Mouse (Mus musculus) layer of hippocampus, adult 11-12 months (tissue): ENCODE data around the gene Klf14.

ENCODE experiments used
- DNase-seq: peaks from one replicate; pipeline ENCODE4 v3.0.0; 2022; ENCODE audit warnings: low spot score

The Klf14 gene

DNA sequence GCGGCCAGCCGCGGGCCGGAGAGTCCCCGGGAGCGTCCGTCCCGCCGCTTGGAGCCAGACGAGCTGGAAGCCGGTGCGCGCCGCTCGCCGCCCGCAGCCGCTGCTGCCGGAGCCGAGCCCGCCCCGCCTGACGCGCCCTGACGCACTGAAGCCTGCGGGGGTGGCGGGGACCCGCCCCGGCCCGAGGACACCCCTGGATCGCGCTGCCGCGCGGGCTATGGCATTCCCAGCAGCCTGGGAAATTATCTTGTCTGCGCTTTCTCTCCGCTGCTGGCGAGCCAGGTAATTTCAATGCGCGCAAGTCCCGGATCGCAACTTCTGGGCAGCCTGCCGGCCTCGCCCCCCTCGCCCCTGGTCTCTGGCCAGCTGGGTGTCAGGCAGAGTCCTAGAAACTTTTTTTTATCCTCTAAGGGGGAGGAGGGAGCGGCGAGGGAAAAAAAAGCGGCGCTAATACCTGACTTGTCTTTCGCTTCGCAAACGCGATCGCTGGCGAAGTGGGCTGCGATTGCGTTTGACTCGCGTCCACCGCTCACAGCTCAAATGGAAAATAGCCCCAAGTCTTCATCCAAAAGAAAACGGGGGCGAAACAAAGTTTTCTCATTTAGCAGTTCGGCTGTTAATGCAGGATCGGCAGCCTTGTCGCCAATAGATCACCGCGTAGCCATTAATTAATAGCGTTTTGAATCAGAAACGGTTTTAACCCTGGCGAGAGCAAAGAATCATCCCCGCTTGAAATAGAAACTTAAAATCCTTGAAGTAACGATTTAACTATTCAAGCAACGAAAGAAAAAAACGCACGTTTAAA is at the start of gene Klf14:
Gene Klf14 (minus strand): TSS at position 343 of the 805 bp plus-strand sequence.
- DNase-seq: no peak

DNA sequence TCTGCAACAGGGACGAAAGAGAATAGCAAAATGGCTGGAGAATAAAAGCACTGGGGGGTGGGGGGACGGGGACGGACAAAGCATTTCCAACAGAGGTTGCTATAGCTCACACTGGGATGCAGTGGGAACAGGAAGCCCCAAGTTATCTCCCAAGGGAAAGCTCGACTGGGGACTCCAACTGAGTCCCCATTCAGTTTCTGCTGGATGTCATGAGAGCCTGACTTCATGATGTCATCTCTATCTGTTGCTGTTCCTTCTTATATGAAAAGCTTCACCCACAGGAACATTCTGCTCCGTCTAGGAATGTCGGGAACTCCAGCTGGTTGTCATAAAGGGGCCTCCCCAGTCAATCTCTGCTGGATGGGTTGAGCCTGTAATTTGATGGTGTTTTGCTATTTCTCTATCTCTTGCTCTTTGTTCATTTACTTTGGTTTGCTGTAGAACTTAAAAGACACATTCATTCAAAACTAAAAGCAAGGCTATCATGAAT is 47.3 kb upstream of the Klf14 start:
- DNase-seq: no peak

DNA sequence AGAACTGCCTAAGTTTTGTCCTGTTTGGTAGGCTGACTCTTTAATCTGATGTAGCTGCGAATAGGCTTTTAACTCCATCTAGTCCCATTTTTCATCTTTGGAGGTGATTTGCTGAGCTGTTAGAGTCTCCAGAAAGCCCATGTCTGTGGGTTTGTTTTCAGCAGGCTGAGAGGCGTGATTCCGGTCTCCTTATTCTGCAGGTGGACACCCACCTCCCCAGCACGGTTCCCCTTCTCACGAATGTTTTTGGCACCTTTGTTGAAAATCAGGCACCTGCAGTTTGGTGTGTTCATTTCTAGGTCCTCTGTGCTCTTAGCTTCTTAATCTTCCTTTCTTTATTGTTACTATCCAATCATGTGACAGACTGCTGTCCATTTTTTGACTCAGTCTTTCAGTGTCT is 27.5 kb upstream of the Klf14 start:
- DNase-seq: no peak

DNA sequence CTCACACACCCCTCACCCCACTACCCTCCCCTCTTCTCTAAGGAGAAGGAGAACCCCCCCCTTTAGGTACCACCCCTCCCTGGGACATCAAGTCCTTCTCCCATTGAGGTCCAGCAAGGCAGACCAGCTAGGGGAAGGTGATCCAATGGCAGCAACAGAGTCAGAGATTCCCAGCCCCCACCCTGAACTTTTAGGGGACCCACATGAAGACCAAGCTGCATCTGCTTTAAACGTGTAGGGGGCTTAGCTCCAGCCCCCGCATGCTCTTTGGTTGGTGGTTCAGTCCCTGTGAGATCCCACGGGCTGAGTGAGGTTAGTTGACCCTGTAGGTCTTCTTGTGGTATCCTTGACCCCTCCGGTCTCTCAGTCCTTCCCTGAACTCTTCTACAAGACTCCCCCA is 24.1 kb upstream of the Klf14 start:
- DNase-seq: no peak

DNA sequence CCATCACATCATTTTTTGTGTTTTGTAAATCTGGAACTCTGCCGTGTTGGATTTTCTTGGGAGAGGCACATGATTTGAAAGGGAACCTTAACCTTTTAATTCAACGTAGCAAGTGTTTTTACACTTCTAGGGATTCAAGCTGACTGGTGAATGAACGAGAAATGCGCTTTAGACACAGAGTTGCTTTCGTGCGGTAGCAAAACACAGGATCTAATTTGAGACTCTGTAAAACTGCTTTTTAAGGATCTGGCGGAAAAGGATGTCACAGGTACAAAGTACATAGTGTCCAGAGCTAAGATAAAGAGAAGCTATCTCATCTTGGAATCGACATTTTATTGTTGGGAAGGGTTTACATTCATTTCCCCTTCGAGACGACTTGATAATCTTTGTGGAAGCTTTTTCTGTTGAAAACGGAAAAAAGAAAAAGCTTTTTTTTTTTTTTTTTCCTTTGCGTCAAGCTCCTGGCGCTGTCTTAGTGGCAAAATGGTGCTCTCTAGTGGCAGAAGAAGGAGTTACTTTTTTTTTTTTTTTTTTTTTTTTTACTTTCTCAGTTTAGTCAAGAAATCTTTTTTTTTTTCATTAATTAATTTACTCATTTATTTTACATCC is 23.6 kb upstream of the Klf14 start:
- no peak for DNase-seq

DNA sequence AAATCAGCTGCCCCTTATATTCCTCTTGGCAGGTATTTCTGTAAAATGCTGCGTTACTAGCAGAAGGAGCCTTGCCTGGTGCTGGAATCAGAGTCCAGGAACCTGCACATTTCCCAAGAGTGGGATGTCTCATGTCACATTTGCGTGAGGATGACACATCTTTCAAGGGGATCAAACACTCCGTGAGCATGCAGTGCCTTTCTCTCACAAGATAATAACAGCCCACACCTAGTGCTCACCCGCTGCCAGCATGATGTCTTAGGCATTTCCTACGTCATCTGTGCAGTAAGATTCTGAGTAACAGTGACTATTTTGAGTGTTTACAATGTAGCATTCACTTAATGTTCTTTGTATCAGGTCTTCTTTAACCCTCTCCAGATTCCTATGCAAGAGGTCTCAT is 22.5 kb upstream of the Klf14 start:
- DNase-seq: no peak

DNA sequence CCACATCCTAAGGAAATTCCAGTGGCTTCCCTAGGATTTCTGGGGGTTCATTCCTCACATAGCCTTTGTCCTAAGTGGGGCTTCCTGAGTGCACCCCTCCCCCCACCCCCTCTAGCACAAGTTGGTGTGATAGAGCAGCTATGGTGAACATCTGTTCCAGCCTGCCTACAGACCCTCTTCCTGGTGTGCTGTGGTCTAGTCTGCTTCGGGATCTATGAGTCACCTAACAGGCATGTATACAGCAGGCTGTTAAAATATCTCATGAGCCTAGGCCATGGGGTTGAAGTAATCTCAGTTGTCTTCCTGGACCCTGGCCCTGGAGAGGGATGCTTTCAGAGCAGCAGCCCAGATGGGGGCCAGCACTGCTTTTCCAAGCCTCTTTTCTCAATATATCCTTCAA is 19.7 kb upstream of the Klf14 start:
- no peak for DNase-seq

DNA sequence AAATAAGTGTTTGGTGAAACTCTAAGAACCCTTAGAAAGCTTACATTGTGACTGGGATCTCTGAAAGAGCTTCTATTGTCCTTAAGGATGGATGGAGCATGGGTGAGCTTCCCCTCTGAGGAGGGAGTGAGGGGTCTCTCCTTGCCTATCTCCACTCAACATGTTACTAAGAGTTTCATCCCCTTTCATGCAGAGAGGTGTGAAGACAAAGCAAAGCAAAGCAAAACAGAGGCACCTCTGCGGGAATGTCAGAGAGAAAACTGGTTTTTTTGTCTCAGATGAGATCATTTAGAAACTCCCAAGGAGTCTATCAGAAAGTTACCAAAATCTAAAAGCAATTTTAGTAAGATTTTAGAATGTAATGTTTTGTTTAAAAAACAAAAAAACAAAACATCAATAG is 13.2 kb upstream of the Klf14 start:
- DNase-seq: no peak

DNA sequence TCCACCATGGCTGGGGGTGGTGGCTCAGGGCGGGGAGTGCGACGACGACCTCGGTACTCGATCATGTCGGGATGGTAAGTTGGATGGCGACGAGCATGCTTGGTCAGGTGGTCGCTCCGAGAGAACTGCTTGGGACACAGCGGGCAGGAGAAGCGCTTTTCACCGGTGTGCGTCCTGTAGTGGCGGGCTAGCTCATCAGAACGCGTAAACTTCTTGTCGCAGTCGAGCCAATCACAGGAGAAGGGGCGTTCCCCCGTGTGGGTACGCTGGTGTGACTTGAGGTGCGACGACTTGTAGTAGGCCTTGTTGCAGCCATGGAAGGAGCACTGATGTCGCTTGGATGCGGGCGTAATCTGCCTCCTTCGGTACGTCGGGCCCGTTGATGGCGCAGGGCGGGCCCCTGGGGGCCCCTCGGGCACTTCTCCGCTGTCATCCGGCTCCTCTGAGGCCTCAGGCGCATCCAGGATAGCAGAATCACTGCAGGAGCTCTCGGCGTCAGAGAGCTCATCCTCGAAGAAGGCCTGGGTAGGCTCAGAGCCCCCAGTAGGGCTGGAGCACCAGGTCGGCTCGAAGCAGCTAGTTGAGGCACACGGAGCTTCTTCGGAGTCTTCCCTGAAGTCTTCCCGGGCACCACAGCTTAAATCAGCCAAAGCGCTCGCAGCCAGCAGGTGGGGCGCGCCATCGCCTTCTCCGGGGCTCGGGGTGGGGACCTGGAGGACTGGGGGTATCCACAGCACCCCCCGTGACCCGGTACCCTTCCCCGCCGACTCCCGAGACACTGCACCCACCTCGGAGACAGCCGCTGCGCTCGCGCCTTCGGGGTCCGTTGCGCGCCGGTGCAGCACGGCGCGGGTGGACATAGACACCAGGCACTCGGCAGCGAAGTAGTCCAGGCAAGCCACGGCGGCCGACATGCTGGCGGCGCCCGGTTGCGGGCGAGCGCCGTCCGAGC is 818 bp downstream of the Klf14 start:
- DNase-seq: peak; percentile 17

DNA sequence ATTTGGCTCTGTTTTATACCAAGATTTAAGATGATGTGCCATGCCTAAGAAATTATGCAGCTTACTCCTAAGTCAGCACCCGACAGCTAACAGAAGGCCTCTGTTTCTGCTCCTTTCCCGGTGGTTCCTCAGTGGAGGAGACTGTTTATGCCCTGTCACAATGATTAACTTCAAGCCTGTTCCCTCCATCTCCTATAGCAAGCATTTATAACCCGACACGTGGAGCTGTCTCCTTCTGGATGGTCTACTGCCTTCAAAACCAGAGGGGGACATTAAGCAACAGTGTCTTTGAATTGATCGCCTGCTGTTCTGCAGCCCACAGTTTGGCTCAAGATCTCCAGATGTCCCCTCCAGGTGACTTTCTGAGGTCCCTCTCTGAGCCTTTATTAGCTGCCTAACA is 19.6 kb downstream of the Klf14 start:
- no peak for DNase-seq

DNA sequence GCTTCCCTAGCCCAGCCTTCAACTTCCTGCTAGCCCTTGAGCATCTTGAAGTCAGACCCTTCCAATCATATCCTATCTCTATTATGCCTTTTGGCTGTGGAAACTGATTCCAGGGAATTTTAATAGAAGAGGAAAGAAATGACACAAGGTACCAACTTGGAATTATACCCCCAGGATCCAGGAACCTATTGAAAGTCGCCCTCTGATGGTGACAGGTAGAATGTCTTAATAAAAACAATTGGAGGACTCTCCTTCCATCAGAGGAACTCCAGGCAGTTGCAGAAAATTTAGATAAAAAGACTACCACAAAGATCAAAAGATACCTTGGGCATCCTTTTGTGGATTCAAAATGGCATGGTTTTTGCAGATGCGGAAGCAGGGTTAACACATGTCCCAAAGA is 36.1 kb downstream of the Klf14 start:
- DNase-seq: no peak

DNA sequence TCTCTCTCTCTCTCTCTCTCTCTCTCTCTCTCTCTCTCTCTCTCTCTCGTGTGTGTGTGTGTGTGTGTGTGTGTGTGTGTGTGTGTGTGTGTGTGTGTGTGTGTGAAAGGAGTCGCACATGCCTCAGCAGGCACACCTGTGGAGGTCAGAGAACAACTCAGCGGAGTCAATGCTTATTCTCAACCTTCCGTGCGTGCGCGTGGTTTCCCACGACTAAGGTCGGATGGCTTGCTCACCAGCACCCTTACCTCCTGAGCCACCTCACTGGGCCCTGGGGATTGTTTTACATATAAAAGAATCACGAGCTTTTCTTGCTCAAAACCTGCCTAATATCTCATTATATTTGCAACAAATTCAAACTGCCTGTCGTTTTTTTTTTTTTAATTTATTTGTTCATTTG is 37.1 kb downstream of the Klf14 start:
- DNase-seq: no peak

DNA sequence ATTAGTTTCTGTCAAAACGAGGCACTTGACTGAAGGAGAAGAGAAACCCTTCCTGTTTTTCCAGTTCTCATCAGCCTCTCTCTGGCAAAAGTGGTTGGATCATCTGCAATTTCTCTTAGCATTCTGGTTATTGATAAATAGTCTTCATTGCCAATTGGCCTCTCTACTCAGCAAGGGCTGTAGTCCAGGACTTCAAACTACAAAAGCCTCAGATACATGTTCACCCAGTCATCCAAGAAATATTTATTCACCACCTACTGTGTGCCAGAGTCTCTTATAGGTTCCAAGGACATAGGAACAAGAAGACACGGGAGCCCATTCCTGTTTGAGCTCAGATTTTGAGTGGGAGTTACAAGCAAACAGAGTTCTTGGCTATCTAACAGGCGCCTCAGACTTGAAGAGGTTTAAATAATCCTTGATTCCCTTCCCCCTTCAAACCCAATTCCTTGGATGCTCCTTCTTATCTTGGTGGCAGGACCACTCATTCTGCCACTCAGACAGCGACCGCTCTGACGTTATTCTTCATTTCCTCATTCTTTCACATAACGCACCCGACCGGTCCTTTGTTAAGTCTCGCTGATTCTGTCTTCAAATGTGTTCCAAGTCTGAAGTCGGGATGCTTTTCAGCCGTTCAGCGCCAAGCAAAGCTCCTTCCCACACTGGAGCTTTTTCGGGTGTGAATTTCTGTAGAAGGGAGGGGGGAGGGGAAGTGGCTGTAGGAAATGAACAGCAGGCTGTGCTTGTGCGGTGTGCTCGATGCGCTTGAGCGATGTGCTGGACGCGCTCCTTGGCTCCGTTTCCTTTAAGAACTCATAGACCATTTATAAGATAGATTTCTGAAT is 37.8 kb downstream of the Klf14 start:
- peak; percentile 16 for DNase-seq

DNA sequence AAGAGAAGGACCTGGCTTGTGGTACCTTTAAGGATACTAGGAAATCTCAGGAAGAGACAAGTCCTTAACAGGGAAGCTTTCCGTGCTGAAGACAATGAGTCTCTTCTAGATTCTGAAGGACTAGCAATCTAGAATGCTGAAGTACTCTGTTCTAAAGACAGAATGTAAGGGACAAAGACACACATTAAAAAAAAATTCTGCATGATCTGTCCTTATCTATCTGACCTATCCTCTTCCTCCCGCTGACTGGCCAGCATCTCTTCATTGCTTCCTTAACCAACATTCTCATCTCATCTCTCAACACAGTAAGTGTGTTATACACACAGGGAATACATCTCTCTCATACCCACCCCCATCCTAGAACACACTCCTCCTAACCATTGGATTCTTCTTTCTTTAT is 43.4 kb downstream of the Klf14 start, which contains the start of gene Tsga13:
Gene Tsga13 (minus strand): TSS at position 101 of the 400 bp plus-strand sequence.
- no peak for DNase-seq

DNA sequence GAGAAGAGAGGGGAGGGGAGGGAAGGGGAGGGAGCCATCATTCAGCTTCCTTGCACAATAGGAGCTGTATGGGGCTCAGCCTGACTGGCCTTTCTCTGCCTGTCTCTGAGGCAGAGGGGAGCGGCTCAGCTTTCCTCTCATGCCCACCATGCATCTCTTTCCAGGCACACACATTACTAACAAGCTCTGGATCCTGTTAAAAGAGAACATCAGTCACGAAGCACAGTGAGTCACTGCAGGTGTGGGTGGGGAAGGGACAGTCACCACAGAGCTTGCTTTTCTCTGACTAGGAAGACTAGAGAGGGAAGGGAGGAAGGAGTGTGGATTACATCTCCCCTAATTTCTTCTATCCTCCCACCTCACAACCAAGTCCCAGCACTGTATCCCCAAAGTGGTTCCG is 50.9 kb downstream of the Klf14 start:
- peak; percentile 50 for DNase-seq
